Mouse (Mus musculus): ENCODE measurements around the gene Brd9. TPM values are rescaled to one million over a fixed set of nuclear protein-coding genes. Genes with fewer than 3 reads are reported as not detected.
"Not testable (repeated sequence)": the region's sequence is repeated elsewhere in the genome, so short reads cannot be mapped to it uniquely, and the experiment has no call there.

The Brd9 gene
- polyA plus RNA-seq, 1 experiment: 35.1 TPM

GRCm38 (mm10) chr13:73976935-73977334, 39.3 kb downstream of the Brd9 start:
- H3K27ac ChIP-seq (ENCODE audit: insufficient read depth, low read length): no peak overlapping the region
- TF ChIP-seq POLR2A (IDR thresholded peaks at IDR 0.05; ENCODE audit: low read depth, low read length): no peak
- no peak for TF ChIP-seq CTCF (IDR thresholded peaks at IDR 0.05; ENCODE audit: borderline replicate concordance, insufficient read depth, low read length)
- H3K4me3 ChIP-seq (ENCODE audit: insufficient read depth, low read length): no peak overlapping the region
- no peaks in the 10 kb centered on the region for H3K4me1 ChIP-seq (ENCODE audit: control insufficient read depth, insufficient read depth, low read length)

GRCm38 (mm10) chr13:73990325-73990724, 52.7 kb downstream of the Brd9 start:
- H3K4me1 ChIP-seq (ENCODE audit: control insufficient read depth, insufficient read depth, low read length): no peaks in the 10 kb centered on the region
- no peak overlapping the region for H3K4me3 ChIP-seq (ENCODE audit: insufficient read depth, low read length)
- TF ChIP-seq CTCF (IDR thresholded peaks at IDR 0.05; ENCODE audit: borderline replicate concordance, insufficient read depth, low read length) (no peak), POLR2A (IDR thresholded peaks at IDR 0.05; ENCODE audit: low read depth, low read length) (no peak)
- H3K27ac ChIP-seq (ENCODE audit: insufficient read depth, low read length): no peak overlapping the region

- no peak overlapping the region for H3K4me3 ChIP-seq (ENCODE audit: insufficient read depth, low read length)
- H3K27ac ChIP-seq (ENCODE audit: insufficient read depth, low read length): no peak overlapping the region
- TF ChIP-seq CTCF (IDR thresholded peaks at IDR 0.05; ENCODE audit: borderline replicate concordance, insufficient read depth, low read length) (no peak), POLR2A (IDR thresholded peaks at IDR 0.05; ENCODE audit: low read depth, low read length) (no peak)
These were observed 53.1 kb downstream of the Brd9 start for GRCm38 (mm10) chr13:73990761-73991160.

GRCm38 (mm10) chr13:73991267-73991666, 53.7 kb downstream of the Brd9 start:
- Histone ChIP-seq H3K27ac (ENCODE audit: insufficient read depth, low read length) (no peak overlapping the region), H3K4me1 (ENCODE audit: control insufficient read depth, insufficient read depth, low read length) (no peaks in the 10 kb centered on the region), H3K4me3 (ENCODE audit: insufficient read depth, low read length) (no peak overlapping the region)
- TF ChIP-seq CTCF (IDR thresholded peaks at IDR 0.05; ENCODE audit: borderline replicate concordance, insufficient read depth, low read length) (no peak), POLR2A (IDR thresholded peaks at IDR 0.05; ENCODE audit: low read depth, low read length) (no peak)

More at GRCm38 (mm10) chr13:73990761-73991160, 53.1 kb downstream of the Brd9 start:
- no peaks in the 10 kb centered on the region for H3K4me1 ChIP-seq (ENCODE audit: control insufficient read depth, insufficient read depth, low read length)

GRCm38 (mm10) chr13:73996456-73996855, 58.8 kb downstream of the Brd9 start:
- Histone ChIP-seq H3K27ac (ENCODE audit: insufficient read depth, low read length) (no peak overlapping the region), H3K4me1 (ENCODE audit: control insufficient read depth, insufficient read depth, low read length) (no peaks in the 10 kb centered on the region), H3K4me3 (ENCODE audit: insufficient read depth, low read length) (no peak overlapping the region)
- no peak for TF ChIP-seq CTCF (IDR thresholded peaks at IDR 0.05; ENCODE audit: borderline replicate concordance, insufficient read depth, low read length)
- no peak for TF ChIP-seq POLR2A (IDR thresholded peaks at IDR 0.05; ENCODE audit: low read depth, low read length)

GRCm38 (mm10) chr13:74000519-74000918, 62.9 kb downstream of the Brd9 start:
- Histone ChIP-seq H3K4me3 (ENCODE audit: insufficient read depth, low read length) (no peak overlapping the region), H3K4me1 (ENCODE audit: control insufficient read depth, insufficient read depth, low read length) (no peaks in the 10 kb centered on the region), H3K27ac (ENCODE audit: insufficient read depth, low read length) (no peak overlapping the region)
- no peak for TF ChIP-seq POLR2A (IDR thresholded peaks at IDR 0.05; ENCODE audit: low read depth, low read length)
- no peak for TF ChIP-seq CTCF (IDR thresholded peaks at IDR 0.05; ENCODE audit: borderline replicate concordance, insufficient read depth, low read length)

- no peak overlapping the region for H3K27ac ChIP-seq (ENCODE audit: insufficient read depth, low read length)
- TF ChIP-seq CTCF (IDR thresholded peaks at IDR 0.05; ENCODE audit: borderline replicate concordance, insufficient read depth, low read length) (no peak), POLR2A (IDR thresholded peaks at IDR 0.05; ENCODE audit: low read depth, low read length) (no peak)
- H3K4me3 ChIP-seq (ENCODE audit: insufficient read depth, low read length): no peak overlapping the region
- no peaks in the 10 kb centered on the region for H3K4me1 ChIP-seq (ENCODE audit: control insufficient read depth, insufficient read depth, low read length)
These were observed 63.4 kb downstream of the Brd9 start for GRCm38 (mm10) chr13:74000961-74001360.

GRCm38 (mm10) chr13:74001492-74001891, 63.9 kb downstream of the Brd9 start:
- Histone ChIP-seq H3K4me1 (ENCODE audit: control insufficient read depth, insufficient read depth, low read length) (no peaks in the 10 kb centered on the region), H3K4me3 (ENCODE audit: insufficient read depth, low read length) (no peak overlapping the region), H3K27ac (ENCODE audit: insufficient read depth, low read length) (no peak overlapping the region)
- TF ChIP-seq CTCF (IDR thresholded peaks at IDR 0.05; ENCODE audit: borderline replicate concordance, insufficient read depth, low read length) (no peak), POLR2A (IDR thresholded peaks at IDR 0.05; ENCODE audit: low read depth, low read length) (no peak)

GRCm38 (mm10) chr13:74006881-74007280, 69.3 kb downstream of the Brd9 start:
- not testable (repeated sequence) for H3K27ac ChIP-seq (ENCODE audit: insufficient read depth, low read length); H3K4me3 ChIP-seq (ENCODE audit: insufficient read depth, low read length); H3K4me1 ChIP-seq (ENCODE audit: control insufficient read depth, insufficient read depth, low read length)

GRCm38 (mm10) chr13:74008216-74008615, 70.6 kb downstream of the Brd9 start:
- H3K4me3 ChIP-seq (ENCODE audit: insufficient read depth, low read length); H3K4me1 ChIP-seq (ENCODE audit: control insufficient read depth, insufficient read depth, low read length); H3K27ac ChIP-seq (ENCODE audit: insufficient read depth, low read length): not testable (repeated sequence)
